Mouse (Mus musculus) cerebellum, adult 2 months (tissue): Measurements from ENCODE around the gene Ppp1r14b. TPM values are rescaled to one million over a fixed set of nuclear protein-coding genes. Genes with fewer than 3 reads are reported as not detected.

Source experiments
- DNase-seq, 2 experiments: peaks; one replicate each; pipeline ENCODE4 v3.0.0; 2021
- H3K27ac ChIP-seq: fragments of 200-500 bp; 2 replicates; pipeline ENCODE4 v1.5.1; 2012; ENCODE audit warnings: low read length, control low read depth, inconsistent platforms; ENCODE audit not compliant: insufficient read depth
- H3K27me3 ChIP-seq: fragments of 200-500 bp; 2 replicates; pipeline ENCODE4 v1.6.1; 2012; ENCODE audit warnings: inconsistent platforms, mild to moderate bottlenecking, low read length, moderate library complexity; ENCODE audit not compliant: control insufficient read depth, insufficient read depth
- H3K4me1 ChIP-seq: fragments of 200-500 bp; 2 replicates; pipeline ENCODE4 v1.6.1; 2011; ENCODE audit warnings: low read length; ENCODE audit not compliant: control insufficient read depth, insufficient read depth
- H3K4me3 ChIP-seq: fragments of 200-500 bp; replicated peaks from 2 replicates; pipeline ENCODE3; 2011; ENCODE audit warnings: mild to moderate bottlenecking, low read depth, low read length, control low read depth; ENCODE audit not compliant: insufficient read depth
- CTCF ChIP-seq: fragments of 200-500 bp; IDR thresholded peaks from 2 replicates; pipeline ENCODE4 v1.5.1; 2011; ENCODE audit warnings: low read depth, mild to moderate bottlenecking, control low read depth, low read length, moderate library complexity, borderline replicate concordance; ENCODE audit not compliant: insufficient read depth
- POLR2A ChIP-seq: fragments of 200-500 bp; IDR thresholded peaks from 2 replicates; pipeline ENCODE4 v1.6.1; 2011; ENCODE audit warnings: low read length, control low read depth, borderline replicate concordance; ENCODE audit not compliant: insufficient read depth
- WGBS: fragments of 180-500 bp; shearing (Covaris S2); methylation state at CpG from one replicate; pipeline ENCODE4 v1.1.7; 2018; 5-methylcytosine and 5-hydroxymethylcytosine counted together
- polyA plus RNA-seq: library from polyadenylated mRNA; depleted of rRNA; stranded (reverse); fragments of >200 nt; gene quantifications from 2 replicates; pipeline ENCODE4 v1.2.3, GENCODE M21; 2012

Gene Ppp1r14b
- polyA plus RNA-seq, 1 experiment, result 51.7 TPM

DNA sequence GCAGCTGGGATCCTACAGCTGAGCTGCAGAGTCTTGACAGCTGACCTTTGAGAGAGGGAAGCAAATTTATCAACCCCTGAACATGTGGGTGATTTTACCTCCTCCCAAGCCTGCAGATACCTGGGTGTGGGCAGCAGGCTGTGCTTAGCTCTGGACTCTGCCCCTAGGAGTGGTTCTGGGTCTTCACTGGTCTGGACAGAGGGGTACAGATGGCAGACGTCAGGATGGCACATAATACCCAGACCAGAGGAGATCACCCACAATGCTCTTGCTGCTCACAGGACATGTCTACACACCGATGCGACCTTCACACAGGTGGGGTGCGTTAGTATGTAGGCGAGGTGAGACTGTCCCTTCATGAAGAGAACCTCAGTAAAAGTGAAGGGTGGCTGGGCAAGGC is 25.2 kb upstream of the Ppp1r14b start:
- Histone ChIP-seq H3K4me3 (no peak overlapping the region), H3K27me3 (no peaks in the 10 kb centered on the region), H3K27ac (no peak overlapping the region), H3K4me1 (peaks cover 22% of the 10 kb centered on the region)
- no peak for TF ChIP-seq POLR2A
- TF ChIP-seq CTCF, result no peak
- DNase-seq, result no peak
- WGBS, result 87% methylated on average over 5 of the region's 5 CpGs

GRCm38 (mm10) chr19:6949951-6950350 is 24.8 kb upstream of the Ppp1r14b start:
- WGBS, result 36% methylated on average over 5 of the region's 5 CpGs
- Histone ChIP-seq H3K4me3 (no peak overlapping the region), H3K27me3 (no peaks in the 10 kb centered on the region), H3K27ac (no peak overlapping the region), H3K4me1 (peaks cover 22% of the 10 kb centered on the region)
- DNase-seq, result no peak
- TF ChIP-seq POLR2A, result no peak
- no peak for TF ChIP-seq CTCF

GRCm38 (mm10) chr19:6950613-6951153 is 24.1 kb upstream of the Ppp1r14b start:
- H3K4me3 ChIP-seq, result peak overlapping the region; percentile 97
- DNase-seq, result peak; percentile 77 to 78
- no peaks in the 10 kb centered on the region for H3K27me3 ChIP-seq
- TF ChIP-seq CTCF (no peak), POLR2A (peak; percentile 81; the same call in 1 of the 2 replicates)
- peak overlapping the region; percentile 79 for H3K27ac ChIP-seq
- WGBS, result under 1% methylated on average over 28 of the region's 28 CpGs
- peaks cover 22% of the 10 kb centered on the region for H3K4me1 ChIP-seq

GRCm38 (mm10) chr19:6951381-6951968 is 23.3 kb upstream of the Ppp1r14b start:
- WGBS, result under 1% methylated on average over 35 of the region's 35 CpGs

GRCm38 (mm10) chr19:6951994-6952711 is 22.6 kb upstream of the Ppp1r14b start:
- Histone ChIP-seq H3K27ac (peak overlapping the region; percentile 73), H3K27me3 (no peaks in the 10 kb centered on the region), H3K4me1 (peaks cover 22% of the 10 kb centered on the region), H3K4me3 (peak overlapping the region; percentile 97)
- no peak for TF ChIP-seq POLR2A
- peak; percentile 78 to 82 for DNase-seq
- under 1% methylated on average over 31 of the region's 31 CpGs for WGBS

More at GRCm38 (mm10) chr19:6951381-6951968, 23.3 kb upstream of the Ppp1r14b start:
- peak; percentile 94 to 96 for DNase-seq
- no peaks in the 10 kb centered on the region for H3K27me3 ChIP-seq
- H3K27ac ChIP-seq, result peak overlapping the region; percentile 79
- peak overlapping the region; percentile 97 for H3K4me3 ChIP-seq
- H3K4me1 ChIP-seq, result peaks cover 22% of the 10 kb centered on the region
- TF ChIP-seq POLR2A (peak; percentile 70; the same call in 1 of the 2 replicates), CTCF (no peak)

- peak overlapping the region; percentile 73; the same call in 1 of the 2 replicates for H3K27ac ChIP-seq
- TF ChIP-seq POLR2A, result no peak
- TF ChIP-seq CTCF, result no peak
- DNase-seq, result no peak
- H3K27me3 ChIP-seq, result no peaks in the 10 kb centered on the region
- 10% methylated on average over 3 of the region's 3 CpGs for WGBS
- peak overlapping the region; percentile 97 for H3K4me3 ChIP-seq
- H3K4me1 ChIP-seq, result peaks cover 21% of the 10 kb centered on the region
These were observed 22.1 kb upstream of the Ppp1r14b start for GRCm38 (mm10) chr19:6952712-6953037.

DNA sequence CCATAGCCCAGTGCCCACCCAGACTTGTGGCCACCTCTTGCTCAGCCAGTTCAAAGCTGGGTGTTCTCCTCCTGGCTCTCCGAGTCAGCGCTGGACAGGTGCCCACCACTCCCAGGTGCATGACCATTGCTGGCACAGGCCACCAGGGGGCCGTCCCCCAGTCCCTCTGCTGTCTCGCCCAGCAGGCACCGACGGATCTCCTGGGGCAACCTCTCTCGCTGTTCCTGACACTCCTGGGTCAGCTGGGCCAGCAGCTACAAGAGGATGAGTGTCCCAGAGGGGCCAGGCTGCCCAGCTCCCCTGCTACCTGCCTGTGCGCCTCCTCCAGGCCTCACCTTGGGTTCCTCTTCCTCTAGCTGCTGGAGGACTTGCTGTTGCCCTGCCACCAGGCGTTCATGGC is 20.7 kb upstream of the Ppp1r14b start:
- TF ChIP-seq CTCF (no peak), POLR2A (no peak)
- 37% methylated on average over 9 of the region's 9 CpGs for WGBS

GRCm38 (mm10) chr19:6955424-6955823 is 19.3 kb upstream of the Ppp1r14b start:
- Histone ChIP-seq H3K27ac (no peak overlapping the region), H3K4me3 (no peak overlapping the region), H3K4me1 (peaks cover 6% of the 10 kb centered on the region; the same call in 1 of the 2 replicates), H3K27me3 (no peaks in the 10 kb centered on the region)
- no peak for DNase-seq
- 67% methylated on average over 7 of the region's 7 CpGs for WGBS
- no peak for TF ChIP-seq POLR2A
- no peak for TF ChIP-seq CTCF

More for the DNA sequence above, 20.7 kb upstream of the Ppp1r14b start:
- Histone ChIP-seq H3K4me3 (no peak overlapping the region), H3K27me3 (no peaks in the 10 kb centered on the region), H3K4me1 (peaks cover 7% of the 10 kb centered on the region), H3K27ac (no peak overlapping the region)
- DNase-seq, result peak; percentile 40 to 56
